Mouse (Mus musculus): ENCODE measurements around the gene Ybx1.
A peak's percentile ranks its signal among the peaks of the same experiment; 100 is the strongest.

Gene Ybx1

GRCm38 (mm10) chr4:119263459-119263858 is 30.9 kb downstream of the Ybx1 start:
- DNase-seq, result no peak

DNA sequence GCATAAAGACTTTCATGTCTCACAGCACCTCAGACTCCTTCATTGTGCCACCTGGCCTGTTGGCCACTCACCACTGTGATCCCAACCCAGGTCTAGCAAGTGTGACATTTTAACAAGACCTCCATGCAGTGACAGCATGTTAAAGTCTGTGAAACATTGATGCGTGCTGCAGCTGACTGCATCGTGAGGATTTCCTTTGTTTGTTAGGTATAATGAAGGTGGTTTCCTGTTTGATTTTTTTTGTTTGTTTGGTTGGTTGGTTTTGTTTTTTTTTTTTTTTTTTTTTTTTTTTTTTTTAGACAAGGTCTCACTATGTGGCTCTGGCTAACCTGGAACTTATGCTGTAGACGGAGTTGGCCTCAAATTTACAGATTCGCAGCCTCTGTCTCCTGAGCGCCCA is 31.9 kb downstream of the Ybx1 start:
- DNase-seq, result no peak

DNA sequence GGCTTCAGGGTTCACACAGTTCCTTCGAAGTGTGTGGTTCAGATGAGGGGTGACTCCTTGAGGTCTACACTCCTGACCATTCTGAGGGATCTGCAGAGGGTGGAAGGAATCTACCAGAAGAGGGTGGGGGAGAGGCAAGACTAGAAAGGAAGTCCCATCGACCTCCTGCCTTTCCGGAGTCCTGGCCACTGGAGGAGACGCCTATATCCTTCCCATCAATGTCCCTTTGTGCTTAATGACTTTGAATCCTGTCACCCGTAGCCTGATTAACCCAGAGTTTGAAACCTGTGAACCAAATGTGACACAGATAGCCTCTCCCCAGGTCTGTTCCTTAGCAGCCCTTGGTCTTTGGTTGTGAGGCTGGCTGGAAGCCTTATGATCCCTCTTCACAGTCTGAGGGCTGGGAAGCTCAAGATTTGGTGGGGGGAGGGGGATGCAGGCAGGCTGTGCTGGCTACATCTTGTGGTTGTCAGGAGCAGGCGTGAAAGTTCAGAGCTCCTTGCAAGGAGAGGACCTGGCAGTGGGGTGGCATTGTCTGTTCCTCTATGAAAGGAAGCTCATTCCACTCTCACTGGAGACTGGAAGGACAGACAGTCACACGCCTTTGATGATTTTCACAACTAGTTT is 33.2 kb downstream of the Ybx1 start:
- DNase-seq, result no peak

- DNase-seq, result no peak
These were observed 34.8 kb downstream of the Ybx1 start for GRCm38 (mm10) chr4:119259344-119260254.

DNA sequence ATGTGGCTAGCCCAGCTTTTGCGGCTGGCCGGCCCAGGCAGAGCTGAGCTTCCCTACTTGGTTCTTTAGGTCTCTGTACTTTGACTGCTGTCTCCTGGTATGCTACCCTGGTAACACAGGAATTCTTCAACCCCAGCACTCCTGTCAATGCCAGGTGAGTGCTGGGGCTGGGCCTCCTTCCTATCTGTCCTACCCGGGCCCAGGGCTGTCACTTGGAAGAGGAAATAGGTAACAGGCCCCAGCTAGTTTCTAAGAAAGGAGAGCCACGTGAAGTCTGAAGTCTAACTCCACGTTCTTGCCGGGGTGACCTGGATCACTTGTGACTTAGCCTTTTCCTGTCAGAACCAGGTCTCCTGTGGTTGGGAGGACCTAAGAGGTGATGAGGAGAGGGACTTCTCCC is 37.3 kb downstream of the Ybx1 start:
- no peak for DNase-seq

DNA sequence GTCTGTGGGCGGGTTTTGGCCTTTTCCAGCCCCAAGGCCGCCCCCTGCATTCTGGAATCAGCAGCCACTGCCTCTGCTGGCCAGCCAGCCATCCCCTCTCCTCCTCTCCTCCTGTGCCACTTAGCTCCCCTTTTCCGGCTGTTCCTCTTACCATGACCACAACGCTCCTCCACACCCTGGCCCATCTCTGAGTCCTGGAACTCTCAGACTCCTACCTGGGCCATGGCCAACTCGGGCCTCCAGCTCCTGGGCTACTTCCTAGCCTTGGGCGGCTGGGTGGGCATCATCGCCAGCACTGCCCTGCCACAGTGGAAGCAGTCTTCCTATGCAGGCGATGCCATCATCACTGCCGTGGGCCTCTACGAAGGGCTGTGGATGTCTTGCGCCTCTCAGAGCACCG is 39.1 kb downstream of the Ybx1 start, which contains the start of gene Cldn19:
Gene Cldn19, plus strand, starts transcription at position 64 of the 400 bp plus-strand sequence.
- DNase-seq, result no peak

DNA sequence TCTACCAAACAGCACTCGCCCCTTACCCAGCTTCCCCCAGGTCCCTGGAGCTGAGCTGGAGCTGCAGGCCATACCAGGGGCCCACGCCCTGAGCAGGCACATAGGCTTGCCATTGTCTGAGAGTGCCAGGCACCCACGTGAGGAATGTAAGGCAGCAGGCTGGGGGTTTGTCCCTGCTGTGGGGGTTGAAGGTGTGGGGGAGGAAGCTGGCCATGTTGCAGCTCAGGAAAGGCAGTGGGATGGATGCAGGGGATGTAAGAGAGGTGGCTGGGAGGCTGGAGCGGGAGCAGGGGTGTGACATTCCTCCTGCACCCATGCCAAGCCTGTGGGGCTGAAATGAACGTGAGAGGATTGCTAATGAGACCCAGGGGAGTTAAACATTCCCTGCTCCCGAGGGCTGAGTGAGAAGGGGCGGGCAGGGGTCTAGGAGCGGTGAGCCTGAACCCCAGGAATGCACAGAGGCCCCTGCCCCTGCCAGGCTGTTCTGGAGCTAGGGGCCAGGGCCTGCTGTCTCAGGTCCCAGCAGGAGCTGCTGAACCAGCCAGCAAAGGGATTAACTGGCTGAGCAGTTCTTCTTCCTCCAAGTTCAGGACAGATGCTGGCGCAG is 40.3 kb downstream of the Ybx1 start:
- DNase-seq, result peak; percentile 66

- DNase-seq, result no peak
These were observed 42.2 kb downstream of the Ybx1 start for GRCm38 (mm10) chr4:119252025-119252808.

GRCm38 (mm10) chr4:119248407-119248965 is 45.9 kb downstream of the Ybx1 start:
- no peak for DNase-seq

- DNase-seq, result peak; percentile 79
These were observed 46.8 kb downstream of the Ybx1 start for GRCm38 (mm10) chr4:119247462-119248235.

DNA sequence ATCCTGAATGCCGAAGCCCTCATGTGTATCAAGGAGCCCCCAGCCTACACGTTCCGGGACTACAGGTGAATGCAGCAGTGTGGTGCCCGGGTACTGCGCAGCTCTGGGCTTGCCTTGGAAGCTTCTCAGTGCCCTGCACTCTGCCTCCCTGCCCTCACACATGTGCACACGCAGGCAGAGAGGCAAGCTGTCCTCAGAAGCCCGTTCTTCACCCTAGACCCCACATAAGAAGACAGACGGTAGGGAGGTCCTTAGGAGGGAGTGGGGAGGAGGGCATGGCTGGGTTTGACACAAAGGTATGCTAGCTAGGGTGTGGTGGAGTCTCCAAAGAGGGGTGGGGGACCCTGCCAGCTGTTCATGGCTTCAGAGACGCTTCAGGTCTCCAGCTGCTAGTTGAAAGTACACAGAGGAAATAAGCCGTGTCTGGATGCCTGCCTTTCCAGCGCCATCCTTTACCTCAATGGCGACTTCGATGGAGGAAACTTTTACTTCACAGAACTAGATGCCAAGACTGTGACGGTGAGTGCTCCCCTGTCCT is 47.6 kb downstream of the Ybx1 start:
- no peak for DNase-seq

DNA sequence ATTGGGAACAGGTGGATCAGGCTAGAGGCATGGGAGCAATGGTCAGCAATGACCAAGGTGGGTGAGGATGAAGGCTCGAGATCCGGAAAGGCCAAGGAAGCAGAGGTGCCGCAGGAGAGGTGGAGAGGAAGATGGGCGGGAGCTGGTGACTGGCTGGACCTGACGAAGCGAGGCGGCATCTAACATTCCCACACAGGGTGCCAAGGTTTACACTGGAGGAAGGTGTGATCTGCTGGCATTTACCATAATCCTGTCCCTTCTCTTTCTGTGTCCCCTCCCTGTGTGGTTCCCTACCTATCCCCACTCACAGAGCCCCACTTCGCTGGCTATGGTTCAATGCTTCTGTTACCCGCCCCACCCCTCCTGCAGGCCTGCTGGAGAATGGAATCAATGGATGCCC is 48.4 kb downstream of the Ybx1 start:
- DNase-seq, result no peak

- no peak for DNase-seq
These were observed 48.8 kb downstream of the Ybx1 start for GRCm38 (mm10) chr4:119245556-119245955.

DNA sequence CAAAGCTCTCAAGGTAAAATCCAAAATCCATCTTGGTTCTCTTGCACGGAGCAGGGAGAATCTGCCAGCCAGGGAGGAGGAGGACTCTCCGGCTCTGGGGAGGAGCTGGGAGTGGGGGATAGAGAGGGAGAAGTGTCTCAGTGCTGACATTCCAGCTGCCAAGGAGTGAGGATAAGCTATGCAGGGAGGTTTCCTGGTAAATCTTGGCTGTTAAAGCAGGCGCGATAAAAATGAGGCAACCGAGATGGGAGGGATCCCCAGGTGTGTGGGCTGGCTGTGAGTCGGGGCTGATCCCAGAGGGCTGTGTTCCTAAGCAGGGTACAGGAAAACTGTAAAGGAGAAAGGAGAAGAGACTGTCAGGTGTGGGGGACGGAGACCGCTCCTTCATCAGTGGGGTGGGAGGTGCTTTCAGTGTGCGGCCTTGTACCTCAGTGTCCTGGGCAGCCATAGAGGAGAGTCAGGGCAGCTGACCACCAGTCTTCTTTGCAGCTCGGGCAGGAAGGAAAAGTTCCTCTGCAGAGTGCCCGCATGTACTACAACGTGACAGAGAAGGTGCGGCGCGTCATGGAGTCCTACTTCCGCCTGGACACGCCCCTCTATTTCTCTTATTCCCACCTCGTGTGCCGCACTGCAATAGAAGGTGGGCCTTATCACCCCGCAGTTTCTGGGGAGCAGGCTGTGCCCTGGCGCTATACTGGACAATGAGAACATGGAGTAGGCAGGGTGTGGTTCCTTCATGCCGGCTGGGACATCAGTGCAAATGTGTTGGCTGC is 49.8 kb downstream of the Ybx1 start:
- no peak for DNase-seq

GRCm38 (mm10) chr4:119242571-119242970 is 51.8 kb downstream of the Ybx1 start:
- no peak for DNase-seq

DNA sequence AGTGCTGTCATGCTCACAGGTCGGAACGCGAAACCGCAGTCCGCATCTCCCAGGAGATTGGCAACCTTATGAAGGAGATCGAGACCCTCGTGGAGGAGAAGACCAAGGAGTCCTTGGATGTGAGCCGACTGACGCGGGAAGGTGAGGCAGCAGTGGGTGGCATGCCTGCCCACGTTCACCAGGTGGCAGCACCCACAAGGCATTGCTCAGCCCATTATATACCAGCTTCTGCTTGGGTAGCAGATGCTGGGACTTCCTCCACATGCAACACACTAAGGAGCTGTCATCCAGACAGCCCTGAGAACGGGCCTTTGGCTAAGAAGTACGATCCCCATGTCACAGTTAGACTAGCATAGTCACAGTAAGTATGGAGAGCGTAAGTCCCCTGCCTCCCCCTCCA is 52.7 kb downstream of the Ybx1 start:
- no peak for DNase-seq

- DNase-seq, result peak; percentile 89
These were observed 55.2 kb downstream of the Ybx1 start for GRCm38 (mm10) chr4:119239181-119239682.

DNA sequence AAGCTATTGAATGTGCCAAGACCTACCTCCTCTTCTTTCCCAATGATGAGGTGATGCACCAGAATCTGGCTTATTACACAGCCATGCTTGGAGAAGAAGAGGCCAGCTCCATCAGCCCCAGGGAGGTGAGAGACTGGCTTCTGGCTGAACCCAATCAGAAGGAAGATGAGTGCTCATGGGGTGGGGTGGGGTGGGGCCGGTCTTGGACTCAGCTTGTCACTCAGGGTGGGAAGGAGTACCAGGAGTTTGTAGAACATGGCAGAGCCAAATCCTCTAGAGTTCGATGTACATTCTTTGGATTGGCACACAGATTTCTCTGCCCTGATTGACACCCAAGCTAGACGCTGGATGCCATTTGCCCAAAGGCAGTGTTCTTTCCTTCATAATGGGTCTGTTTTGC is 55.7 kb downstream of the Ybx1 start:
- no peak for DNase-seq

GRCm38 (mm10) chr4:119234348-119234747 is 60.1 kb downstream of the Ybx1 start:
- DNase-seq, result no peak

DNA sequence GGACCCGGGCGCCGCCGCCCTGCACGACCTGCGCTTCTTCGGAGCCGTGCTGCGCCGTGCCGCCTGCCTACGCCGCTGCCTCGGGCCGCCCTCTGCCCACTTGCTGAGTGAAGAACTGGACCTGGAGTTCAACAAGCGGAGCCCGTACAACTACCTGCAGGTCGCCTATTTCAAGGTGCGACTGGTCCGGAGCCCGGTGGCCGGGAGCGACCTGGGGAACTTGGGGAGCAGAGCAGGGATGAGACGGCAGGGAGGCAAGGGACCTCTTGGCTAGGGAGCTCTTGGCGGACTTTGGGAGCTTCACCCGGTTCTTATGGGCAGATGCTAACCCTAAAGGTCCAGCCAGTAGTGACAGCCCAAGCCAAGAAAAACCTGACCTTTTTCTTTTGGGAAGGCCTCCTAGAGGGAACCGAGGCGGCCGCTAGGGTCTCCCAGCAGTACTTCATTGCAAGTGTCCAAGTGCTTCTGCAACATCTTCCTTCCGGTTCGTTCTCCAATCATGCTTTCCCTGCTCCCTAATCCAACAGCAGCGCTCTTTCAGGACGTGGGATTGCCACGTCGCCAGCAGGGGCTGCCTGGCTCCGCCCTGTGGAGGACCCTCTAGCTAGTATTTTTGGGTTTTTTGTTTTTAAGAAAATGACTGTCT is 61.0 kb downstream of the Ybx1 start:
- peak; percentile 70 for DNase-seq

Data from retina, postnatal 1 day (tissue).